Mouse (Mus musculus) kidney, adult 2 months (tissue): ENCODE results near the gene Wwox. TPM values are rescaled to one million over a fixed set of nuclear protein-coding genes. Genes with fewer than 3 reads are reported as not detected.

Source experiments
- DNase-seq: peaks from one replicate; pipeline ENCODE4 v3.0.0; 2021
- H3K27ac ChIP-seq: fragments of 200-500 bp; 2 replicates; pipeline ENCODE4 v1.5.1; 2012; ENCODE audit warnings: low read depth, low read length, control low read depth, inconsistent platforms; ENCODE audit not compliant: insufficient read depth
- H3K27me3 ChIP-seq: fragments of 200-500 bp; replicated peaks from 2 replicates; pipeline ENCODE4 v1.6.1; 2012; ENCODE audit warnings: mild to moderate bottlenecking, moderate library complexity, low read length, inconsistent platforms; ENCODE audit not compliant: control insufficient read depth, insufficient read depth
- H3K36me3 ChIP-seq: fragments of 200-500 bp; 2 replicates; pipeline ENCODE4 v1.6.1; 2012; ENCODE audit warnings: mild to moderate bottlenecking, moderate library complexity, low read length, inconsistent platforms; ENCODE audit not compliant: control insufficient read depth, insufficient read depth
- H3K4me1 ChIP-seq: fragments of 200-500 bp; 2 replicates; pipeline ENCODE4 v1.6.1; 2011; ENCODE audit warnings: low read length; ENCODE audit not compliant: control insufficient read depth, insufficient read depth
- H3K4me3 ChIP-seq: fragments of 200-500 bp; 2 replicates; pipeline ENCODE4 v1.5.1; 2011; ENCODE audit warnings: mild to moderate bottlenecking, low read depth, low read length, control low read depth; ENCODE audit not compliant: insufficient read depth
- CTCF ChIP-seq: fragments of 200-500 bp; conservative IDR thresholded peaks from 2 replicates; pipeline ENCODE4 v1.5.1; 2011; ENCODE audit warnings: low read depth, mild to moderate bottlenecking, control low read depth, low read length, moderate library complexity, mixed read lengths; ENCODE audit not compliant: insufficient read depth, insufficient read length
- POLR2A ChIP-seq: fragments of 200-500 bp; IDR thresholded peaks from one replicate; pipeline ENCODE4 v1.6.1; 2011; ENCODE audit warnings: low read depth, low read length, control low read depth
- WGBS: fragments of 180-500 bp; shearing (Covaris S2); methylation state at CpG from one replicate; pipeline ENCODE4 v1.1.7; 2018; 5-methylcytosine and 5-hydroxymethylcytosine counted together
- polyA plus RNA-seq: library from polyadenylated mRNA; depleted of rRNA; stranded (reverse); fragments of >200 nt; gene quantifications from 2 replicates; pipeline ENCODE4 v1.2.3, GENCODE M21; 2012

Gene Wwox
- polyA plus RNA-seq, 1 experiment: 15.3 TPM

DNA sequence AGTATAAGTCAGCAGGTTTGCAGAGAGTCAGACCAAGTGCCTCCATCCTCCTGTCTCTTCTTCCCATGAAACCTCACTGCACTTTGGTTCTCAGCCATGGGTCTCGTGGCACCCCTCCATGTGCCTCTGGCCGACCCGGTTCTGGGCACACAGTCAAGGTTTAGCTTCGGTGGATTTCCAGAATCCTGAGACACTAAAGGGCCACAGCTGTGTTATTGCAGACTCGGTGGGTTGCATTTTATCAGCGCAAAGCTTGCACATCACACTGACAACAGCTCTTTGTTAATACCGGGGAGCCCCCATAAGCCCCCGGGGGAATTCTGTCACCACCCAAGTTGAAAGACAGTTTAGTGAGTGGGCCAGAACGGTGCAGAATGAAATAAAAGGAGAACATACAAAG lies 707.6 kb downstream of the Wwox start:
- Histone ChIP-seq H3K4me3 (no peak overlapping the region), H3K27me3 (no peaks in the 10 kb centered on the region), H3K4me1 (no peaks in the 10 kb centered on the region), H3K27ac (no peak overlapping the region), H3K36me3 (no peaks in the 10 kb centered on the region)
- no peak for TF ChIP-seq POLR2A
- WGBS: 69% methylated on average over 9 of the region's 9 CpGs
- no peak for DNase-seq

DNA sequence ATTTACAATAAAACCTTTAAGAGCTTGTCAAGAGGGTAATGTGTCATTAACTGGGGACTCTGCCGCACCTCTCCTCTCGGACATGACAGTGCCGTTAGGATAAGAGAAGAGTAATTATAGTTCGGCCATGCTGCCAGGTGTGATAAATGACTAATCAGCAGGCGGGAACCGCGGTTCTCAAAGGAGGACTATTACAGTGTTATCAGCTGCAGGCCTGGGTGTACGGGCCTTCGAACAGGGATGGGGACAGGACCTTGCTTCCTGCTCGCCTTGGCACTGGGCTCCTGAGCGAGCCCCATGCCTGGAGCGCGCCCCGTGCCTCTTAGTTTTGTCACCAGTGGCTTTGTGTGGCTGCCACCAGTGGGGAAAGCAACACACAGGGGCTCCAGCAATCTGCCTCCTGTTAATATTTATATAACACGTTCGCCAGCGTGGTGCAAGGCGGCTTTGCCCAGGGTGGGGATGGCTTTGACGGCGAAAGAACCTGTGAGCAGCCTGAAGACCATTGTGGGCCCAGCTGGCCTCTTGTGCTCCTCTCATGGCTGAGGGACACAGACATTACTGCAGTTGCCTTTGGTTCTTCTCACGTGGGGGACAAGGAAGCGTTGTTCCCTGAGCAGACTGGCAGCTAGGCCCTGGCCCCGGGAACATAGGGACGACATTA lies 711.1 kb downstream of the Wwox start:
- no peaks in the 10 kb centered on the region for H3K4me1 ChIP-seq
- no peaks in the 10 kb centered on the region for H3K36me3 ChIP-seq
- WGBS: 73% methylated on average over 24 of the region's 24 CpGs
- H3K4me3 ChIP-seq: no peak overlapping the region
- no peaks in the 10 kb centered on the region for H3K27me3 ChIP-seq
- DNase-seq: no peak
- TF ChIP-seq POLR2A (no peak), CTCF (no peak)
- H3K27ac ChIP-seq: no peak overlapping the region

DNA sequence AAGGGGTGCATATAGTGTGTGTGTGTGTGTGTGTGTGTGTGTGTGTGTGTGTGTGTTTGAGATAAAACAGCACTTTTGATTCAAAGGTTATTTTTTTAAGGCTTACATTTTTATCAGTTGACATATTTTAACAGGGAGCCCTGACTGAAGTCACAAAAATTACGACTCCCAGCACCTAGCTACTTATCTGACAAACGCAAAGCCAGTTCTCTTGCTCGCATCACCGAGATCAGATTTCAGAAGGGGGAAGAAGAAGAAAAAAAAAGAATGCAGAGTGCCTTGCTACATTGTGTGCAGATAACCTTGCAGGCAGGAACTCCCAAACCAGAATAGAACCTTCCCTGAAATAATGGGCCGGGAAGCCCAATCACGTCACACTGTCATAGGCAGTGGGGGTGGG lies 712.0 kb downstream of the Wwox start:
- 54% methylated on average over 6 of the region's 6 CpGs for WGBS
- no peak for DNase-seq
- Histone ChIP-seq H3K27ac (no peak overlapping the region), H3K36me3 (no peaks in the 10 kb centered on the region), H3K4me3 (no peak overlapping the region), H3K4me1 (no peaks in the 10 kb centered on the region), H3K27me3 (no peaks in the 10 kb centered on the region)
- TF ChIP-seq POLR2A (no peak), CTCF (no peak)

DNA sequence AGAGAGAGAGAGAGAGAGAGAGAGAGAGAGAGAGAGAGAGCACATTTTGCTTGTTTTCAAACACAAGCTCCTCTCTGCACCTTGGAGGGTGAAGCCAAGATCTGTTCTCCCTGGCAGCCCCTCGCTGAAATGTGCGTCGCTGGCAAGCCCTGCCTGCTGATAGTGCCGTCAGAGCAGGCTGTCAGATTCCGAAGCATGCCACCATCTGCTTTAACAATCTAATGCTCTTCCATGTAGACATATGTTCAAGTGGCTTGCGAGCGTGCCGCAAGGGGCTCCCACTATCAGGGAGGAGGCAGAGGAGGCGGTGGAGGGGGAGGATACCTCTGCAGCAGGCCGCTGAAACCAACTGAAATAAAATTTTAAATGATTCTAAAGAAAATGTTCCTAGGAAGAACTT lies 714.6 kb downstream of the Wwox start:
- no peak overlapping the region for H3K27ac ChIP-seq
- 70% methylated on average over 10 of the region's 10 CpGs for WGBS
- no peaks in the 10 kb centered on the region for H3K36me3 ChIP-seq
- no peak overlapping the region for H3K4me3 ChIP-seq
- no peak for DNase-seq
- no peaks in the 10 kb centered on the region for H3K4me1 ChIP-seq
- TF ChIP-seq CTCF (no peak), POLR2A (no peak)
- H3K27me3 ChIP-seq: no peaks in the 10 kb centered on the region

DNA sequence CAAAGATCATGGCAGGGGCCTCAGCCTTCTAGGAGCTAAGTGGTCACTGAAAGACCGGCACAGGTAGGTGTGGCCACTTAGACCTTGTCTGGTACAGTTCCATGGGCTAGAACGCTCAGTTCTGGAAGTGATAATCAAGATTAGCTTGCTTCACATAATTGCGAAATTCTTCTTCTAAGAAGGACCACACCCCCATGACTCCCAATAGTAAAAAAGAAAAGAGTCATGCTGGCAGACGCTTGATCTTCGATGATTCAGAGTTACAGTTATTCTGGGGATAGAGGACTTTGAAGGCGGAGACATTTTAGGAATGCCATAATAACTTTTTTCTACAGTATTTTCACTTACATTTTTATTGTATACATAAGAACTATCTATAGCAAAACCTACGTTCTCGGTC lies 716.7 kb downstream of the Wwox start:
- TF ChIP-seq POLR2A: no peak
- no peak for TF ChIP-seq CTCF
- Histone ChIP-seq H3K36me3 (no peaks in the 10 kb centered on the region), H3K27me3 (no peaks in the 10 kb centered on the region), H3K4me1 (no peaks in the 10 kb centered on the region), H3K4me3 (no peak overlapping the region), H3K27ac (no peak overlapping the region)
- DNase-seq: no peak
- 92% methylated on average over 8 of the region's 8 CpGs for WGBS

DNA sequence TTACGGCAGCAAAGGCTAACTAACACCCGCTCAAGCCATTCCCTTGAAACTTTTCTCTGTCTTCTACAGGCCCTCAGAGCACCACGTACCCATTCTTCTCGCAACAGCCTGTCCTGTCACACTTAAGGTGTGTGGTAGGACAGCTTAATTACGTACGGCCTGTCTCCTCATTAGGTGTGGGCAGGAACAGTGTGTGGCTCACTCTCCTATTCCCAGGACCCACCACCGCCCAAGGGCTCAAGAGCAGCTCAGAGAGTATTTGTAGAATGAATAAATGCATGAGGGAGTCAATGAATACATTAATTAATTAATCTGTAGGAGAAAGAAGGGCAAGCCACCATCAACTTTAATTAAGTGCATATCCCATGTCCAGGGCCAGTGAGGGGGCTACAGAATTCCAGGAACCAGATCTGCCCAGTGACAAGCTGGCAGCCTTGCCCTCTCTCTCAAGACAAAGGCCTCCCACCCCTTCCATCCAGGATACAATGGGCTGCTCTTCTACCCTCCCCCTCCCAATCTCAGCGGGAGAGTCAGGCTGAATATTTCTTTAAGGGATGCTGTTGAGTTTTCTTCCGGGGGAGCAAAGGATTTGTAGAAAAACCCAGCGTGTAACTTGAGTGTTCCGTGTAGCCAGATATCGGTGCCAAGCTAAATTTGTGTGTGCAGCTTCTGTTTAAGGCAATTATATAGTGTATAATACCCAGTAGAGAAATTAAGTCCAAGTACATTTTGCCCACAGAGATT lies 718.7 kb downstream of the Wwox start:
- no peak for TF ChIP-seq POLR2A
- TF ChIP-seq CTCF: no peak
- Histone ChIP-seq H3K36me3 (no peaks in the 10 kb centered on the region), H3K4me1 (no peaks in the 10 kb centered on the region), H3K27me3 (no peaks in the 10 kb centered on the region), H3K27ac (no peak overlapping the region), H3K4me3 (no peak overlapping the region)
- 71% methylated on average over 12 of the region's 12 CpGs for WGBS
- no peak for DNase-seq

DNA sequence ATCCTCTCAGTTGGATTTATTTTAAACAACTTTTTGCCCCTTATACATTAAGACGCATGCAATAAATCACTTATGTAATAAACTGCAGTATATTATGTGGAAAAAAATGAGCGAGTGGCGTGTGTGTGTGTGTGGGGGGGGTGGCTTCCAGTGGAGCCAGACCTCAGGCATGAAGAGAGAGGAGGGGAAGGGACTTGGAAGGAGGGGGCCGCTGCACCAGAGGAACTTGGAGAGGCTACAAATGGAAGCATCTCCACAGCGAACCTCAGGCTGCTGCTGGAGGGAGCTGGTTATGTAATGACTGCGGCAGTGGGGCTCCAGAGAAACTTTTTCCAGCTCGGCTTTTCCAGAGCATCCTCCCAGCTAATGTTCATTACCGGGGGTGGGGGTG lies 719.3 kb downstream of the Wwox start:
- H3K4me3 ChIP-seq: no peak overlapping the region
- H3K27ac ChIP-seq: no peak overlapping the region
- no peak for TF ChIP-seq POLR2A
- no peak for TF ChIP-seq CTCF
- H3K36me3 ChIP-seq: no peaks in the 10 kb centered on the region
- no peaks in the 10 kb centered on the region for H3K4me1 ChIP-seq
- no peaks in the 10 kb centered on the region for H3K27me3 ChIP-seq
- WGBS: 25% methylated on average over 8 of the region's 8 CpGs
- no peak for DNase-seq
